Mouse (Mus musculus): Measurements from ENCODE around the gene Cep295nl.

GRCm38 (mm10) chr11:118348419-118348818 is 6.1 kb upstream of the Cep295nl start:
- no peak for TF ChIP-seq CTCF (IDR thresholded peaks at IDR 0.05; ENCODE audit: control insufficient read depth, insufficient read depth, low read length)
- TF ChIP-seq POLR2A (IDR thresholded peaks at IDR 0.05; ENCODE audit: borderline replicate concordance, control insufficient read depth, low read depth, low read length): no peak

All from bone marrow, adult 2 months (tissue).